ENCODE assay signal across 13 mouse cellular contexts in the genomic region with DNA sequence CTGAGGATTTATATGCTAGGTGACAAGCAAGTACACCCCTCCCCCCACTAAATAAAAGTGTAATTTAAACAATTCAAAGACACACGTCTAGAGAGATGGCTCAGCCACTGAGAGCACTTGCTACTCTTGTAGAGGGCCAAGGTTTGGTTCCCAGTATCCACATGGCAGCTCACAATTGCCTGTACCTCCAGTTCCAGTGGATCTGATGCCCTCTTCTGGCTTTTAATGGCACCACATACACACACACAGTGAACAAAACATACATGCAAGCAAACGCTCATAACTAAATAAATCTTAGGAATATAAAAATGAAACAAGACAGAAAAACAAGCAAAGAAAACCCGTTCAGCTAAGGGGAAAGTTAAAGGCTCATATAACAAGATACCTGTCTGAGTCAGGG. TPM values are rescaled to one million over a fixed set of nuclear protein-coding genes. Genes with fewer than 3 reads are reported as not detected.
A peak's percentile ranks its signal among the peaks of the same experiment; 100 is the strongest.
DNase-seq lines count a peak whose midpoint lies in the region; ATAC-seq and TF ChIP-seq lines count a peak whose summit lies in the region.
"Had no signal": no experiment of that assay in that cellular context is flagged by ENCODE, and none has a peak within 500 bp of the region (broad histone marks: within the 10 kb centered on the region; RNA-seq: fewer than 3 reads in every experiment).

No protein-coding gene starts in this region.

- H3K4me1 ChIP-seq in heart, embryonic 11.5 days (ENCODE audit: control insufficient read depth, insufficient read depth, low read length) = peaks cover 3% of the 10 kb centered on the region; the same call in 1 of the 2 replicates
- 0 out of 2 replicates have a peak, but pooled peaks cover 3% of the 10 kb centered on the region for H3K4me1 ChIP-seq in lung, embryonic 16.5 days (replicated peaks; ENCODE audit: control insufficient read depth, insufficient read depth, low read length)
- H3K4me1 ChIP-seq in stomach, embryonic 15.5 days = no peaks in the 10 kb centered on the region
- H3K4me1 ChIP-seq in hindbrain, embryonic 14.5 days (replicated peaks; ENCODE audit: control insufficient read depth, insufficient read depth, low read length) = peaks cover 6% of the 10 kb centered on the region
- H3K4me1 ChIP-seq in thymus, adult 2 months (replicated peaks; ENCODE audit: control insufficient read depth, insufficient read depth, low read length) = peaks cover 8% of the 10 kb centered on the region; the same call in 1 of the 2 replicates

- no peaks in the 10 kb centered on the region for H3K27me3 ChIP-seq in heart, embryonic 11.5 days (ENCODE audit: control insufficient read depth, insufficient read depth, low read length)
- H3K27me3 ChIP-seq in lung, embryonic 16.5 days (ENCODE audit: control insufficient read depth, insufficient read depth, low read depth, low read length) = no peaks in the 10 kb centered on the region
- H3K27me3 ChIP-seq in stomach, embryonic 15.5 days (replicated peaks) = no peaks in the 10 kb centered on the region
- H3K27me3 ChIP-seq in hindbrain, embryonic 14.5 days (ENCODE audit: control insufficient read depth, insufficient read depth, low read length) = no peaks in the 10 kb centered on the region
- no peaks in the 10 kb centered on the region for H3K27me3 ChIP-seq in thymus, adult 2 months (ENCODE audit: control insufficient read depth, insufficient read depth, low read length)

- no peak overlapping the region for H3K9ac ChIP-seq in heart, embryonic 11.5 days (ENCODE audit: low read depth, low read length)
- H3K9ac ChIP-seq in lung, embryonic 16.5 days (ENCODE audit: low read length) = no peak overlapping the region
- no peak overlapping the region for H3K9ac ChIP-seq in stomach, embryonic 15.5 days
- no peak overlapping the region for H3K9ac ChIP-seq in hindbrain, embryonic 14.5 days

- DNase-seq in heart, adult 9 months (ENCODE audit: low spot score in 2 of 2) = no peak
- no peak for DNase-seq in lung, postnatal 36 days
- DNase-seq in induced T-regulatory cell, adult 2 months (ENCODE audit: low read depth) = peak; percentile 38
- DNase-seq in hindbrain, embryonic 14.5 days (ENCODE audit: low spot score) = no peak
- DNase-seq in thymus, adult 2 months = no peak
- DNase-seq: cerebellum, postnatal 25 days; kidney, adult 9 months; layer of hippocampus, postnatal 36 days; thymus, adult 18-20 months had no signal

- 0 out of 2 replicates have a peak overlapping the region, but pooled peaks have one; percentile 23 for H3K4me2 ChIP-seq in heart, embryonic 11.5 days
- peak overlapping the region; percentile 30; the same call in 1 of the 2 replicates for H3K4me2 ChIP-seq in lung, embryonic 16.5 days (ENCODE audit: low read depth, low read length)
- H3K4me2 ChIP-seq in stomach, embryonic 15.5 days = peak overlapping the region; percentile 28; the same call in 1 of the 2 replicates
- no peak overlapping the region for H3K4me2 ChIP-seq in hindbrain, embryonic 14.5 days (replicated peaks)

- no peaks in the 10 kb centered on the region for H3K36me3 ChIP-seq in heart, embryonic 11.5 days (ENCODE audit: control insufficient read depth, insufficient read depth, low read length)
- no peaks in the 10 kb centered on the region for H3K36me3 ChIP-seq in lung, embryonic 16.5 days (ENCODE audit: control insufficient read depth, insufficient read depth, low read length)
- no peaks in the 10 kb centered on the region for H3K36me3 ChIP-seq in stomach, embryonic 15.5 days
- H3K36me3 ChIP-seq in hindbrain, embryonic 14.5 days (replicated peaks; ENCODE audit: control insufficient read depth, insufficient read depth) = no peaks in the 10 kb centered on the region
- no peaks in the 10 kb centered on the region for H3K36me3 ChIP-seq in thymus, adult 2 months (ENCODE audit: control insufficient read depth, insufficient read depth, low read length)

- no peak for TF ChIP-seq CTCF in thymus, adult 2 months (IDR thresholded peaks at IDR 0.05; ENCODE audit: borderline replicate concordance, control insufficient read depth, extremely low read depth, insufficient read depth, low read length, poor library complexity)

- no peak overlapping the region for H3K27ac ChIP-seq in heart, embryonic 11.5 days (ENCODE audit: low read depth, low read length)
- no peak overlapping the region for H3K27ac ChIP-seq in lung, embryonic 16.5 days (ENCODE audit: low read length)
- H3K27ac ChIP-seq in stomach, embryonic 15.5 days = no peak overlapping the region
- no peak overlapping the region for H3K27ac ChIP-seq in hindbrain, embryonic 14.5 days
- no peak overlapping the region for H3K27ac ChIP-seq in thymus, adult 2 months (ENCODE audit: control insufficient read depth, insufficient read depth, low read length)

- H3K4me3 ChIP-seq in heart, embryonic 11.5 days (ENCODE audit: low read depth, low read length) = no peak overlapping the region
- H3K4me3 ChIP-seq in lung, embryonic 16.5 days (ENCODE audit: low read length) = peak overlapping the region; percentile 14; the same call in 1 of the 2 replicates
- H3K4me3 ChIP-seq in stomach, embryonic 15.5 days (replicated peaks) = 0 out of 2 replicates have a peak overlapping the region, but pooled peaks have one; percentile 6
- H3K4me3 ChIP-seq in hindbrain, embryonic 14.5 days (replicated peaks; ENCODE audit: low read length) = no peak overlapping the region
- H3K4me3 ChIP-seq in thymus, adult 2 months (ENCODE audit: control insufficient read depth, insufficient read depth, low read length) = no peak overlapping the region

- H3K9me3 ChIP-seq in heart, embryonic 11.5 days (replicated peaks; ENCODE audit: control insufficient read depth, low read length) = no peaks in the 10 kb centered on the region
- no peaks in the 10 kb centered on the region for H3K9me3 ChIP-seq in lung, embryonic 16.5 days (ENCODE audit: control insufficient read depth, low read length)
- H3K9me3 ChIP-seq in stomach, embryonic 15.5 days = no peaks in the 10 kb centered on the region
- no peaks in the 10 kb centered on the region for H3K9me3 ChIP-seq in hindbrain, embryonic 14.5 days (ENCODE audit: control insufficient read depth, low read length)

- no peak for ATAC-seq in heart, embryonic 11.5 days (replicated peaks; ENCODE audit: insufficient number of reproducible peaks, low FRiP score, low TSS enrichment)
- no peak for ATAC-seq in lung, embryonic 16.5 days (ENCODE audit: low read depth)
- ATAC-seq in stomach, embryonic 15.5 days (ENCODE audit: insufficient read depth, low FRiP score, low read depth) = no peak
- ATAC-seq in hindbrain, embryonic 14.5 days (ENCODE audit: low FRiP score) = no peak
- ATAC-seq: midbrain, embryonic 16.5 days had no signal

- WGBS in heart, embryonic 11.5 days (ENCODE audit: insufficient replicate concordance) = 44% methylated on average over 3 of the region's 3 CpGs
- WGBS in lung, embryonic 16.5 days = 37% methylated on average over 3 of the region's 3 CpGs
- WGBS in stomach, embryonic 15.5 days = 44% methylated on average over 3 of the region's 3 CpGs
- WGBS in hindbrain, embryonic 14.5 days = 47% methylated on average over 3 of the region's 3 CpGs
- WGBS in thymus, adult 2 months = 84% methylated on average over 3 of the region's 3 CpGs

- no peak for TF ChIP-seq POLR2A in thymus, adult 2 months (IDR thresholded peaks at IDR 0.05; ENCODE audit: control insufficient read depth, extremely low read depth, insufficient read depth, low read length, poor library complexity)

RNA-seq across cellular contexts. Expression of a gene that starts 6.1 kb away (rescaled TPM):
- 0.21 and 0.28 TPM in 2 replicates for polyA plus RNA-seq in heart, embryonic 11.5 days (2014; fragmentation: Nextera tagmentation; extraction: Ambion mirVana)
- polyA plus RNA-seq in lung, embryonic 16.5 days (2015; fragmentation: Nextera tagmentation; extraction: Ambion mirVana) = 1.8 and 2.3 TPM in 2 replicates
- 2.1 and 5.9 TPM in 2 replicates for polyA plus RNA-seq in stomach, embryonic 15.5 days (2015; fragmentation: Nextera tagmentation; extraction: Ambion mirVana)
- not detected in 2 replicates for polyA plus RNA-seq in hindbrain, embryonic 14.5 days (2014; fragmentation: Nextera tagmentation; extraction: Ambion mirVana)
- polyA plus RNA-seq in thymus, adult 2 months (2012; rRNA removed) = 10.4 and 11.4 TPM in 2 replicates

Comparison
In these comparisons a context has a peak if more than half of its experiments do, and no peak if none do; other contexts are left out.
1. H3K4me3 ChIP-seq: peak in lung, embryonic 16.5 days (single experiment) and stomach, embryonic 15.5 days (single experiment); none in heart, embryonic 11.5 days (single experiment), hindbrain, embryonic 14.5 days (single experiment) and thymus, adult 2 months (single experiment).